Mouse (Mus musculus): ENCODE measurements around the gene Tnfaip2. TPM values are rescaled to one million over a fixed set of nuclear protein-coding genes. Genes with fewer than 3 reads are reported as not detected.

Gene Tnfaip2
- polyA plus RNA-seq (2014; fragmentation: Illumina TruSeq; extraction: RNeasy Lipid Tissue Mini Kit (QIAGEN cat#74804); ENCODE audit: low read depth, low replicate concordance), result 35.8 TPM

DNA sequence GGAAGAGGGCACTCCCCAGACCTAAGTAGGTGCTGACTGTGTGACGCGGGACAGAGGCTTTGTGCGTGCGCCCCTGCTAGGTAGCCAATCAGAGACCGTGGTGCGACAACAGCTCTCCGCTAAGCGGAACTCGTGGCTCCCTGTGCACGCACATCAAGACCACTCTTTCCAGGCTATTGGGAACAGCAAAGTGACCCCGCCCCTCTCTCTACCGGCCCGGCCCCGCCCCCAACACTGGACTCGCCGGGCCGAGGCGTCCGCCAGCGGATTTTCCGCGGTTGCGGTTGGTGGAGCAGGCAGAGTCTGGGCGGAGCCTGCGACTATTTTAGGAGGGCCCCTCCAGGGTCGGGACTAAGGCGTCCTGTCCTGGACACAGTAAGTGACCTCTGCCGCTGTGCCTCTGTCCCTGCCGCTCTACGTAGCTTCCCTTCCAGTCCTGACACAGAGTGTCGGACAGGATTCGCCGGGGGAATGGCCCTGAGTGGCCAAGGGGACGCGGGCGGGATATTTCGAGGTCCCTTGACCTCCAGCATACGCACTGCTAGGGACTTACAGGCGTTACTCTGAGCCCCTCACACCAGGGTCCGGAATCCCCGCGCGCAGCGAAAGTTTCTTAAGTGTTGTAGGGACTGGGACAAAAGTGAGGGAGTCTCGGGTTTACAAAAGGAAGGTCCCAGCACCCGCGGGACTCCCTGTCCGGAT is at the start of gene Tnfaip2:
Gene Tnfaip2 (plus strand): TSS at position 161 of the 702 bp plus-strand sequence.

DNA sequence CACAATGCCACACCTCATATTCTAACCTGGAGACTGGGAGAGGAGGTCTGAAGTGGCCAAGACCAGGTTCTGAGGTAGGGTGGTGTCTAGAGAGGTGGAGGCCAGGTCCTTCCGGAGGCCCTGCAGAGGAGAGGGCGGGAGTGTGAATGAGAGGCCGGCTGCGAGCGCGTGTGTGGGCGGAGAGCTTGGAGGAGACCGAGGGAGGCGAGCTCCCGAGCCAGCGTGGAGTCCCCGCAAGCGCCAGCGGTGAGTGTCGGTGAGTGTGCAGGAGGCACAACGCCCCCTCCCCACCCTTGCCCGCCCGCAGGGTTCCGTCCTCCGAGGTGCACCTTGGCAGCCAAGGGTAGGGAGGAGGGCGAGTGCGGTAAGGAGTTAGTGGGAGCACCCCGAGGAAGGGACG is 35.6 kb upstream of the Tnfaip2 start, which contains the start of gene Lbhd2:
Gene Lbhd2 (plus strand): TSS at position 188 of the 400 bp plus-strand sequence.

DNA sequence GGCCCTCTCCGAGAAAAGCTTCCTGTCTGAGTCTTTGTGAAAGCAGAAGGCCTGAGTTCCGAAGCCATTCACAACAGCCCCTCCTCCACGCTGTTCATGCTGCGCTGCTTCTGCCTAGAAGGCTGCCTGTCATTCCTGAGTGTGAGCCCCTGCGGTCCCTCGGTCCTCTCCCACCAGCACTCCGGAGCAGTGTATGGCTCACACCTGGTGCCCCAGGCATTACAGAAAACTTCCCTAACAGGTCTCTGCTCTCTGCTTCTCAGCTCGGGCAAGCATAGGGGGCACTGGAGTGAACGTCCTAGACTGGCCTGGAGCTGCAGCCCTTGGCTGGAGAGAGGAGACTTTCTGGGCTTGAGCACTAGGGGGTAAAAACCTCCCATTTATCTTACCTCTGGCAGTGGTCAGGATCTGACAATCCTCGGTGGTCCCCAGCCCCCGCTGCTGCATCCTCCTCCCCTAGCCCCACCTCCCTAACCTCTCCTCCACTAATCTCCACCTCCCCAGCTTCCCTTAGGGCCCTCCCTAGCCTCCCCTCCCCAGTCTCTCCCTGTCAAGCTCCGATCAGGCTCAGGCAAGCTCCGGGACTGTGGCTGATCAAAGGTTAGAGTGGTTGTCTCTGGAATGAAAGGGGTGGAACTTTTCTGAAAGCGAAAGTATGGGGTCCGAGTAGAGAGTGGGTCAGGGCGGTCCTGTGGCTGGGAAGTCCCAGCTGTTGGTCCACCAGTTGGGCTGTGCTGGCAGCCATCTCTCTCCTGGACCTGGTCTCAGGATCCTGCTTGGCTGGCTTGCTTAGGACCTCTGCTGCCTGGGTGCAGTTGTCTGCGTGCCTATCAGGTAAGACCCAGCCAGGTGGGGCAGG is 25.1 kb upstream of the Tnfaip2 start, which contains the start of gene Exoc3l4:
Gene Exoc3l4 (plus strand): TSS at position 97 of the 859 bp plus-strand sequence.

DNA sequence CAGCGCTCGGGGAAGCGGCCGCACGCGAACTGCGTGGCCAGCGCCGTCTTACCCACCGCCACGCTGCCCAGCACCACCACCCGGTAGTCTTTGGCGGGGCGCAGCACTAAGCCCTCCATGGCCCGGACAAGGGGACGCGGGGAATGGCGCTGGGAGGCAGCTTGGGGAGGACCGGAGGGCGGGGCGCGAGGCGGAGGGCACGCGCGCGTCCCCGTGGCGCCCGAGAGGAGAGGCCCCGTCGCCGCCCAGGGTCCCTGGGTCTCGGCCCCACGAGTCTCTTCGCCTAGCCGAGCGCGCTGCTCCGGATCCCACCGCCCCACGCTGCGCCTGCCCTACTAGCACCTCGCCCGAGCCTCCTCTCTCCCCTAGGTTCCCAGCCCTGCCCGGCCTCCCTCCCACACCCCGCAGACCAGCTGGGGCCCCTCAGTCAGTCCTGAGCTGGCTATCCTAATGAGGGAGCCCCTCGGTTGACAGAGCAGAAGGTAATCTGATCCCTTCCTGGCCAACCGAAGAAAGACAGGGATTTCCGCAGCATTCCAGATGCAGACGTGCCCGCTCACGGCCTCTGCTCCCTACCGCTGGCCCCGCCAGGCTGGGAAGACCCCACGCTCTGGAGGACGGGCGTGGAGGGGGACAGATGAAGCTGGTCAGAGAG is 43.5 kb downstream of the Tnfaip2 start, which contains the start of gene Gm266:
Gene Gm266 (minus strand): TSS at position 172 of the 655 bp plus-strand sequence.

Other genes with a start within 250 kb of the Tnfaip2 start
- gene Amn, start 171.4 kb upstream of the Tnfaip2 start, polyA plus RNA-seq (2014; fragmentation: Illumina TruSeq; extraction: RNeasy Lipid Tissue Mini Kit (QIAGEN cat#74804); ENCODE audit: low read depth, low replicate concordance), result not detected
- gene Cdc42bpb, start 64.8 kb upstream of the Tnfaip2 start, polyA plus RNA-seq (2014; fragmentation: Illumina TruSeq; extraction: RNeasy Lipid Tissue Mini Kit (QIAGEN cat#74804); ENCODE audit: low read depth, low replicate concordance), result 49.6 TPM
- gene Lbhd2, start 35.7 kb upstream of the Tnfaip2 start, polyA plus RNA-seq (2014; fragmentation: Illumina TruSeq; extraction: RNeasy Lipid Tissue Mini Kit (QIAGEN cat#74804); ENCODE audit: low read depth, low replicate concordance), result not detected
- gene Exoc3l4, start 25.5 kb upstream of the Tnfaip2 start, polyA plus RNA-seq (2014; fragmentation: Illumina TruSeq; extraction: RNeasy Lipid Tissue Mini Kit (QIAGEN cat#74804); ENCODE audit: low read depth, low replicate concordance), result 5.6 TPM
- 0.39 TPM for gene Gm266, start 43.4 kb downstream of the Tnfaip2 start, polyA plus RNA-seq (2014; fragmentation: Illumina TruSeq; extraction: RNeasy Lipid Tissue Mini Kit (QIAGEN cat#74804); ENCODE audit: low read depth, low replicate concordance)
- gene Eif5, start 95.5 kb downstream of the Tnfaip2 start, polyA plus RNA-seq (2014; fragmentation: Illumina TruSeq; extraction: RNeasy Lipid Tissue Mini Kit (QIAGEN cat#74804); ENCODE audit: low read depth, low replicate concordance), result 140 TPM
- gene Mark3, start 132.1 kb downstream of the Tnfaip2 start, polyA plus RNA-seq (2014; fragmentation: Illumina TruSeq; extraction: RNeasy Lipid Tissue Mini Kit (QIAGEN cat#74804); ENCODE audit: low read depth, low replicate concordance), result 40.9 TPM
- gene Ckb, start 229.9 kb downstream of the Tnfaip2 start, polyA plus RNA-seq (2014; fragmentation: Illumina TruSeq; extraction: RNeasy Lipid Tissue Mini Kit (QIAGEN cat#74804); ENCODE audit: low read depth, low replicate concordance), result 55.9 TPM
- 7.1 TPM for gene Trmt61a, start 235.6 kb downstream of the Tnfaip2 start, polyA plus RNA-seq (2014; fragmentation: Illumina TruSeq; extraction: RNeasy Lipid Tissue Mini Kit (QIAGEN cat#74804); ENCODE audit: low read depth, low replicate concordance)

Measured in heart, adult 10 weeks (tissue).